Mouse (Mus musculus) frontal cortex, postnatal 10 days (tissue): ENCODE results near the gene Zfp788.
A peak's percentile ranks its signal among the peaks of the same experiment; 100 is the strongest.
"Not testable (repeated sequence)": the region's sequence is repeated elsewhere in the genome, so short reads cannot be mapped to it uniquely, and the experiment has no call there.

Experiments
- DNase-seq, 2 experiments: peaks; one replicate each; pipeline ENCODE4 v3.0.0; 2022; ENCODE audit warnings: low spot score in 2 of 2, mixed read lengths in 1 of 2

The Zfp788 gene

GRCm38 (mm10) chr7:41632409-41633220, at the start of gene Zfp788:
Zfp788 (plus strand) TSS chr7:41633203.
- DNase-seq, result peak; percentile 94 to 95

GRCm38 (mm10) chr7:41587831-41588230, 45.2 kb upstream of the Zfp788 start:
- not testable (repeated sequence) for DNase-seq

- DNase-seq, result no peak
Observed at GRCm38 (mm10) chr7:41598615-41599014, 34.4 kb upstream of the Zfp788 start.

GRCm38 (mm10) chr7:41599034-41599813, 33.8 kb upstream of the Zfp788 start, which contains the start of gene 2610021A01Rik:
2610021A01Rik (plus strand) TSS chr7:41599230.
- peak; percentile 91 to 93 for DNase-seq

GRCm38 (mm10) chr7:41599932-41600548, 33.0 kb upstream of the Zfp788 start:
- DNase-seq, result peak in 1 of 2 experiments; percentile 6

GRCm38 (mm10) chr7:41611654-41612053, 21.3 kb upstream of the Zfp788 start:
- no peak for DNase-seq

- not testable (repeated sequence) for DNase-seq
Observed at GRCm38 (mm10) chr7:41616241-41616640, 16.8 kb upstream of the Zfp788 start.

GRCm38 (mm10) chr7:41633221-41633984, 400 bp downstream of the Zfp788 start:
- peak; percentile 90 to 92 for DNase-seq

GRCm38 (mm10) chr7:41674326-41674725, 41.3 kb downstream of the Zfp788 start:
- not testable (repeated sequence) for DNase-seq
